Mouse (Mus musculus) liver, embryonic 13.5 days (tissue): ENCODE data around the gene Tnpo3. TPM values are rescaled to one million over a fixed set of nuclear protein-coding genes. Genes with fewer than 3 reads are reported as not detected.
"Not testable (repeated sequence)": the region's sequence is repeated elsewhere in the genome, so short reads cannot be mapped to it uniquely, and the experiment has no call there.

Experiments used
- ATAC-seq: fragments of 200-750 bp; cut with Nextera tagmentation; 2 replicates; pipeline ENCODE4 v1.8.0; 2017; ENCODE audit warnings: low read depth, mild to moderate bottlenecking, moderate number of reproducible peaks, moderate library complexity
- DNase-seq: peaks from one replicate; pipeline ENCODE4 v3.0.0; 2022
- H3K27ac ChIP-seq: fragments of 300-500 bp; sonication (generic); 2 replicates; pipeline ENCODE4 v1.5.1; 2015; ENCODE audit warnings: moderate library complexity, mild to moderate bottlenecking, inconsistent platforms
- H3K27me3 ChIP-seq: fragments of 300-500 bp; sonication (generic); 2 replicates; pipeline ENCODE4 v1.6.1; 2015; ENCODE audit warnings: mild to moderate bottlenecking, inconsistent platforms
- H3K36me3 ChIP-seq: fragments of 300-500 bp; sonication (generic); 2 replicates; pipeline ENCODE4 v1.6.1; 2015; ENCODE audit warnings: mild to moderate bottlenecking, inconsistent platforms
- H3K4me1 ChIP-seq: fragments of 300-500 bp; sonication (generic); replicated peaks from 2 replicates; pipeline ENCODE4 v1.6.1; 2015; ENCODE audit warnings: inconsistent platforms
- H3K4me2 ChIP-seq: fragments of 300-500 bp; sonication (generic); 2 replicates; pipeline ENCODE4 v1.6.1; 2015; ENCODE audit warnings: inconsistent platforms, mild to moderate bottlenecking, moderate library complexity
- H3K4me3 ChIP-seq: fragments of 300-500 bp; sonication (generic); replicated peaks from 2 replicates; pipeline ENCODE4 v1.5.1; 2015; ENCODE audit warnings: mild to moderate bottlenecking, inconsistent platforms
- H3K9ac ChIP-seq: fragments of 300-500 bp; sonication (generic); 2 replicates; pipeline ENCODE4 v1.6.1; 2015; ENCODE audit warnings: mild to moderate bottlenecking, inconsistent platforms
- H3K9me3 ChIP-seq: fragments of 300-500 bp; sonication (generic); replicated peaks from 2 replicates; pipeline ENCODE4 v1.6.1; 2016; ENCODE audit warnings: inconsistent platforms
- WGBS: fragments of 180-500 bp; shearing (Covaris S2); methylation state at CpG from one replicate; pipeline ENCODE4 v1.1.7; 2015; ENCODE audit not compliant: insufficient replicate concordance; 5-methylcytosine and 5-hydroxymethylcytosine counted together
- polyA plus RNA-seq: library from polyadenylated mRNA; unstranded; fragments of >200 nt; fragmentation: Nextera tagmentation; extraction: Ambion mirVana; gene quantifications from 2 replicates; pipeline ENCODE4 v1.2.1, GENCODE M21; 2015

Tnpo3 gene
- polyA plus RNA-seq, 1 experiment from 2014 or later = 38.2 TPM

GRCm38 (mm10) chr6:29610020-29610640 is 443 bp upstream of the Tnpo3 start:
- not testable (repeated sequence) for H3K27me3 ChIP-seq, DNase-seq, H3K9me3 ChIP-seq, H3K36me3 ChIP-seq
- Histone ChIP-seq H3K27ac (peak overlapping the region; percentile 83), H3K4me3 (peak overlapping the region; percentile 97), H3K4me2 (peak overlapping the region; percentile 85), H3K9ac (peak overlapping the region; percentile 92), H3K4me1 (peaks cover 34% of the 10 kb centered on the region)
- WGBS = 21% methylated on average over 13 of the region's 13 CpGs
- peak; percentile 27 for ATAC-seq

GRCm38 (mm10) chr6:29600188-29600587 is 9.5 kb downstream of the Tnpo3 start:
- no peak for ATAC-seq
- no peak for DNase-seq
- Histone ChIP-seq H3K9ac (no peak overlapping the region), H3K27ac (no peak overlapping the region), H3K27me3 (no peaks in the 10 kb centered on the region), H3K36me3 (0 out of 2 replicates have a peak, but pooled peaks cover 7% of the 10 kb centered on the region), H3K4me1 (0 out of 2 replicates have a peak, but pooled peaks cover 2% of the 10 kb centered on the region), H3K9me3 (no peaks in the 10 kb centered on the region), H3K4me3 (no peak overlapping the region), H3K4me2 (no peak overlapping the region)

- no peak overlapping the region for H3K4me3 ChIP-seq
- no peaks in the 10 kb centered on the region for H3K9me3 ChIP-seq
- H3K27ac ChIP-seq = no peak overlapping the region
- DNase-seq = no peak
- no peak overlapping the region for H3K4me2 ChIP-seq
- H3K27me3 ChIP-seq = no peaks in the 10 kb centered on the region
- 0 out of 2 replicates have a peak, but pooled peaks cover 7% of the 10 kb centered on the region for H3K36me3 ChIP-seq
- ATAC-seq = no peak
- 53% methylated on average over 2 of the region's 2 CpGs for WGBS
- 0 out of 2 replicates have a peak, but pooled peaks cover 2% of the 10 kb centered on the region for H3K4me1 ChIP-seq
- no peak overlapping the region for H3K9ac ChIP-seq
Observed at GRCm38 (mm10) chr6:29595656-29596055, 14.0 kb downstream of the Tnpo3 start.

GRCm38 (mm10) chr6:29581202-29581601 is 28.5 kb downstream of the Tnpo3 start:
- WGBS = 81% methylated on average over 3 of the region's 3 CpGs
- Histone ChIP-seq H3K27me3 (no peaks in the 10 kb centered on the region), H3K4me1 (peaks cover 16% of the 10 kb centered on the region), H3K9ac (no peak overlapping the region), H3K4me3 (no peak overlapping the region), H3K27ac (no peak overlapping the region), H3K36me3 (peaks cover 74% of the 10 kb centered on the region), H3K9me3 (peaks cover 4% of the 10 kb centered on the region; the same call in 1 of the 2 replicates), H3K4me2 (no peak overlapping the region)
- ATAC-seq (peak; percentile 65; the same call in 1 of the 2 replicates), DNase-seq (no peak)

- Histone ChIP-seq H3K9ac (no peak overlapping the region), H3K36me3 (peaks cover 73% of the 10 kb centered on the region), H3K4me3 (no peak overlapping the region), H3K4me1 (peaks cover 16% of the 10 kb centered on the region), H3K27ac (no peak overlapping the region), H3K4me2 (no peak overlapping the region), H3K27me3 (no peaks in the 10 kb centered on the region), H3K9me3 (peaks cover 4% of the 10 kb centered on the region; the same call in 1 of the 2 replicates)
- no peak for DNase-seq
- 17% methylated on average over 1 of the region's 1 CpGs for WGBS
- ATAC-seq = peak; percentile 70
Observed at GRCm38 (mm10) chr6:29580770-29581169, 28.9 kb downstream of the Tnpo3 start.

- not testable (repeated sequence) for H3K27me3 ChIP-seq, H3K4me3 ChIP-seq
- H3K36me3 ChIP-seq = peaks cover 79% of the 10 kb centered on the region
Observed at GRCm38 (mm10) chr6:29576388-29576787, 33.3 kb downstream of the Tnpo3 start.

GRCm38 (mm10) chr6:29557112-29557511 is 52.6 kb downstream of the Tnpo3 start:
- H3K36me3 ChIP-seq = peaks cover 91% of the 10 kb centered on the region
- H3K9me3 ChIP-seq = no peaks in the 10 kb centered on the region
- H3K9ac ChIP-seq = no peak overlapping the region
- H3K4me2 ChIP-seq = no peak overlapping the region
- H3K27ac ChIP-seq = no peak overlapping the region
- DNase-seq = no peak
- 79% methylated on average over 2 of the region's 2 CpGs for WGBS
- H3K4me3 ChIP-seq = no peak overlapping the region
- no peaks in the 10 kb centered on the region for H3K27me3 ChIP-seq
- no peak for ATAC-seq
- H3K4me1 ChIP-seq = no peaks in the 10 kb centered on the region

More at GRCm38 (mm10) chr6:29576388-29576787, 33.3 kb downstream of the Tnpo3 start:
- H3K9me3 ChIP-seq, H3K9ac ChIP-seq, H3K4me2 ChIP-seq, ATAC-seq, DNase-seq, H3K27ac ChIP-seq: not testable (repeated sequence)
- WGBS = 77% methylated on average over 3 of the region's 3 CpGs
- peaks cover 12% of the 10 kb centered on the region for H3K4me1 ChIP-seq

GRCm38 (mm10) chr6:29552526-29552925 is 57.2 kb downstream of the Tnpo3 start:
- no peaks in the 10 kb centered on the region for H3K9me3 ChIP-seq
- H3K4me1 ChIP-seq = no peaks in the 10 kb centered on the region
- H3K4me3 ChIP-seq = no peak overlapping the region
- no peaks in the 10 kb centered on the region for H3K27me3 ChIP-seq
- peaks cover 87% of the 10 kb centered on the region for H3K36me3 ChIP-seq
- ATAC-seq (no peak), DNase-seq (no peak)
- H3K4me2 ChIP-seq = no peak overlapping the region
- no peak overlapping the region for H3K27ac ChIP-seq
- 85% methylated on average over 2 of the region's 2 CpGs for WGBS
- no peak overlapping the region for H3K9ac ChIP-seq

- no peak overlapping the region for H3K27ac ChIP-seq
- no peaks in the 10 kb centered on the region for H3K4me1 ChIP-seq
- H3K4me3 ChIP-seq = no peak overlapping the region
- no peaks in the 10 kb centered on the region for H3K9me3 ChIP-seq
- 90% methylated on average over 1 of the region's 1 CpGs for WGBS
- ATAC-seq (no peak), DNase-seq (no peak)
- peaks cover 88% of the 10 kb centered on the region for H3K36me3 ChIP-seq
- H3K27me3 ChIP-seq = no peaks in the 10 kb centered on the region
- H3K9ac ChIP-seq = no peak overlapping the region
- no peak overlapping the region for H3K4me2 ChIP-seq
Observed at GRCm38 (mm10) chr6:29548086-29548485, 61.6 kb downstream of the Tnpo3 start.

GRCm38 (mm10) chr6:29547582-29547981 is 62.1 kb downstream of the Tnpo3 start:
- no peak for DNase-seq
- ATAC-seq = no peak
- H3K4me2 ChIP-seq = no peak overlapping the region
- H3K27ac ChIP-seq = no peak overlapping the region
- no peaks in the 10 kb centered on the region for H3K27me3 ChIP-seq
- no peaks in the 10 kb centered on the region for H3K9me3 ChIP-seq
- peaks cover 88% of the 10 kb centered on the region for H3K36me3 ChIP-seq
- H3K4me3 ChIP-seq = no peak overlapping the region
- no peak overlapping the region for H3K9ac ChIP-seq
- no peaks in the 10 kb centered on the region for H3K4me1 ChIP-seq

GRCm38 (mm10) chr6:29545611-29546010 is 64.1 kb downstream of the Tnpo3 start:
- DNase-seq (no peak), ATAC-seq (no peak)
- H3K4me1 ChIP-seq = no peaks in the 10 kb centered on the region
- no peak overlapping the region for H3K9ac ChIP-seq
- no peak overlapping the region for H3K27ac ChIP-seq
- no peak overlapping the region for H3K4me3 ChIP-seq
- no peaks in the 10 kb centered on the region for H3K27me3 ChIP-seq
- H3K36me3 ChIP-seq = peaks cover 86% of the 10 kb centered on the region
- WGBS = 90% methylated on average over 2 of the region's 2 CpGs
- H3K9me3 ChIP-seq = no peaks in the 10 kb centered on the region
- H3K4me2 ChIP-seq = no peak overlapping the region

GRCm38 (mm10) chr6:29540956-29541355 is 68.7 kb downstream of the Tnpo3 start:
- WGBS = 85% methylated on average over 1 of the region's 1 CpGs
- Histone ChIP-seq H3K9me3 (no peaks in the 10 kb centered on the region), H3K4me2 (no peak overlapping the region), H3K4me3 (no peak overlapping the region), H3K4me1 (no peaks in the 10 kb centered on the region), H3K9ac (no peak overlapping the region), H3K36me3 (peaks cover 52% of the 10 kb centered on the region), H3K27ac (no peak overlapping the region), H3K27me3 (no peaks in the 10 kb centered on the region)
- ATAC-seq = no peak
- DNase-seq = no peak
